Mouse (Mus musculus) midbrain, embryonic 12.5 days (tissue): ENCODE measurements around the gene Gpr83. TPM values are rescaled to one million over a fixed set of nuclear protein-coding genes. Genes with fewer than 3 reads are reported as not detected.

Source experiments
- ATAC-seq: fragments of 200-750 bp; cut with Nextera tagmentation; 2 replicates; pipeline ENCODE4 v1.8.0; 2017; ENCODE audit warnings: low read depth, moderate TSS enrichment, moderate library complexity; ENCODE audit not compliant: low FRiP score
- H3K27ac ChIP-seq: fragments of 300-500 bp; sonication (generic); replicated peaks from 2 replicates; pipeline ENCODE4 v1.5.1; 2016; ENCODE audit warnings: mild to moderate bottlenecking
- H3K27me3 ChIP-seq: fragments of 300-500 bp; sonication (generic); 2 replicates; pipeline ENCODE4 v1.6.1; 2016; ENCODE audit warnings: mild to moderate bottlenecking
- H3K36me3 ChIP-seq: fragments of 300-500 bp; sonication (generic); 2 replicates; pipeline ENCODE4 v1.6.1; 2016
- H3K4me1 ChIP-seq: fragments of 300-500 bp; sonication (generic); 2 replicates; pipeline ENCODE4 v1.6.1; 2016
- H3K4me2 ChIP-seq: fragments of 300-500 bp; sonication (generic); replicated peaks from 2 replicates; pipeline ENCODE4 v1.6.1; 2016; ENCODE audit warnings: mild to moderate bottlenecking, moderate library complexity
- H3K4me3 ChIP-seq: fragments of 300-500 bp; sonication (generic); 2 replicates; pipeline ENCODE4 v1.5.1; 2016; ENCODE audit warnings: mild to moderate bottlenecking
- H3K9ac ChIP-seq: fragments of 300-500 bp; sonication (generic); replicated peaks from 2 replicates; pipeline ENCODE4 v1.6.1; 2016; ENCODE audit warnings: mild to moderate bottlenecking, moderate library complexity
- H3K9me3 ChIP-seq: fragments of 300-500 bp; sonication (generic); 2 replicates; pipeline ENCODE4 v1.6.1; 2016; ENCODE audit warnings: mild to moderate bottlenecking
- WGBS: fragments of 180-500 bp; shearing (Covaris S2); methylation state at CpG from one replicate; pipeline ENCODE4 v1.1.7; 2016; 5-methylcytosine and 5-hydroxymethylcytosine counted together
- polyA plus RNA-seq: library from polyadenylated mRNA; unstranded; fragments of >200 nt; fragmentation: Nextera tagmentation; extraction: Ambion mirVana; gene quantifications from 2 replicates; pipeline ENCODE4 v1.2.1, GENCODE M21; 2016

Gpr83 gene
- 0.71 and 1.5 TPM in 2 replicates for polyA plus RNA-seq

DNA sequence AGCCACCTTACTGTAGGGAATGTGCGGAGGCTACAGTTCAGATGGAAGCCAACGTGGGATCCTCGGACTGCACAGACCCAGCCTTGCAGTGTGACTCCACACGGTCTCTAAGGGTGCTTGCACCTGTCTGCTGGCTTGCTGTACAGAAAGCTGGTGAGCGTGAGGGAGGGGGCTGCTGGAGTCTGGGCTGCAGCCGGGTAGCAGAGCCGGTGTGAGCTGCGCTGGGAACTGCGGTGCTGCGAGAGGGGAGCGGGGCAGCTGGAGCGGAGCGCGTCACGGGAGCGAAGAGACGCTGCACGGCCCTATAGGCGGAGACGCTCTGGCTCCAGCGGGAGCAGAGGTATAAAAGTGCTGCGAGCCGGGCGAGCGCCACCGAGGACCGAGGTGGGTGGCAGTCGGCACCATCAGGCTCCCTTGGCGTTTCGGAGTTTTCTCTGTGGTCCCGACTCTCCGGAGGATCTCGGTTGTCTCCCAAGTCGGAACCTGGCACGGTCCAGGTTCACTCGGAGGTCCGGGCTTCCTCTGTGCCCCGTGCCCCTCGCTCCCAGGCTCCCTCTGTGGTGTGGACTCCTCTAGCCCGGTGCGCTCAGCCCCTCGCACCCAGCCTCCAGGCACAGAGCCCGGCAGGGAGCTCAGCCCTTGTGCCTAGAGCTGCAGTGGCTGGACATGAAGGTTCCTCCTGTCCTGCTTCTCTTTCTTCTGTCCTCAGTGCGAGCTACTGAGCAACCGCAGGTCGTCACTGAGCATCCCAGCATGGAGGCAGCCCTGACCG is at the start of gene Gpr83:
Gene Gpr83, plus strand, starts transcription at position 343 of the 772 bp plus-strand sequence.
- Histone ChIP-seq H3K9me3 (no peaks in the 10 kb centered on the region), H3K4me2 (peak within 1 kb of the TSS; percentile 96), H3K4me3 (peak within 1 kb of the TSS; percentile 52), H3K27me3 (peaks cover 48% of the 10 kb centered on the region), H3K9ac (peak within 1 kb of the TSS; percentile 58), H3K36me3 (no peaks in the 10 kb centered on the region), H3K27ac (no peak within 1 kb of the TSS), H3K4me1 (peaks cover 10% of the 10 kb centered on the region)
- ATAC-seq, result peak; percentile 93
- 2% methylated on average over 46 of the region's 47 CpGs for WGBS

DNA sequence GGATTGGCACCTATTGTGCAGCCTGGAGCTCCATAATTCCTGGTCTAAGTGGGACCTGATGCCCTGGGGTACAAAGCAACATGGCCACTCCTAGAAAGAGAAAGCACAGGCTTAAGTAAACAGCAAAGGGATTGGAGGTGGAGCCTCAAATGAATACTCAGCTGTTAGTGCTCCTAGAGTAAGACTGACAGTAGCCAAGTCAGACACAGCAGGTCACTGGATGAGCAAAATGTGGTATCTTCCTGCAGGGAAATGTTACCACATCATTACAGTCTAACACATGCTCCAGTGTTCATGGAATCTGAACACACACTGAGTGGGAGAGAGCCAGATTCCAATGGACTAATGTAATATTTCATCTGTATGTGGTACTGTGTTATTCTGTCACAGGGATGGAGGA is 38.6 kb upstream of the Gpr83 start:
- no peaks in the 10 kb centered on the region for H3K9me3 ChIP-seq
- no peak overlapping the region for H3K27ac ChIP-seq
- no peak overlapping the region for H3K4me2 ChIP-seq
- peaks cover 72% of the 10 kb centered on the region for H3K36me3 ChIP-seq
- H3K4me3 ChIP-seq, result no peak overlapping the region
- ATAC-seq, result no peak
- no peak overlapping the region for H3K9ac ChIP-seq
- no peaks in the 10 kb centered on the region for H3K27me3 ChIP-seq
- H3K4me1 ChIP-seq, result no peaks in the 10 kb centered on the region

DNA sequence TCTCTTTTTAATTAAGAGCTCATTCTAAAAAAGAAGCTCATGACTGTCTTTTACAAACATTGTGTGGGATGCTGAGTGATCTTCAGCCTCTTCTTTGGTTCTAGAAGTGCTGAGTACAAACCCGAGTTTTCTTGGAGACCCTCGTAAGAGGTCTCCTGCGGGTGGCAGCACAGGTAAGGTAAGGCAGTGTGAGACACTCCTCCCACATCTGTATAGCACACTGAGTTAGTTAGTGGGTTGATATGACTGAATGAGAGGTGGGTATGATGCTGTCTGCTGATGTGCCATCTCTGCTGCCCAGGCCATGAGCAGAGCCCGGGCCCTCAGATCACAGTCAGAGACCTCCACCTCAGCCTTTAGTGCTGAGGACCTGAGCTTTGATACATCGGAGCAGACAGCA is 35.2 kb upstream of the Gpr83 start:
- no peaks in the 10 kb centered on the region for H3K4me1 ChIP-seq
- no peaks in the 10 kb centered on the region for H3K27me3 ChIP-seq
- peaks cover 65% of the 10 kb centered on the region for H3K36me3 ChIP-seq
- no peak for ATAC-seq
- H3K9me3 ChIP-seq, result no peaks in the 10 kb centered on the region
- no peak overlapping the region for H3K4me3 ChIP-seq
- H3K4me2 ChIP-seq, result no peak overlapping the region
- 88% methylated on average over 5 of the region's 5 CpGs for WGBS
- H3K9ac ChIP-seq, result no peak overlapping the region
- H3K27ac ChIP-seq, result no peak overlapping the region

DNA sequence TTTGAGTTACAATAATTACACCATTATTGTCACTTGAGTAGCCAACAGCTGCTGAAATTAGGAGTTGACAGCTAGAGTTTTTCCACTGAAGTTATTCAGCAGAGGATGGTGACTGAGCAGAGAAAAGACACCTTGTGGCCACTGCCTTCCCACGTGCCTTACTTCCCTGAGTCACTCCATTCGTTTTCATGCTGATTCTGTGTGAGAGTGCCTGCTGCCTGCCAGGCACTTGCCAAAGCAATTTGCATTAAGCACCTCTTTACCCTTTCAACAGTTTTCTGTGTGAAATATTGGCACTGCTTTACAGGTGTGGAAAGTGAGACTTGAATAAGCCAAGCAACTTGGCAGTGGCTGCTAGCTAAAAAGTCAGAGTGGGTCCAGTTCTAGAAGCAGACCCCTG is 32.1 kb upstream of the Gpr83 start:
- peaks cover 62% of the 10 kb centered on the region for H3K36me3 ChIP-seq
- no peak overlapping the region for H3K4me2 ChIP-seq
- H3K4me3 ChIP-seq, result no peak overlapping the region
- H3K27me3 ChIP-seq, result no peaks in the 10 kb centered on the region
- 84% methylated on average over 2 of the region's 2 CpGs for WGBS
- no peaks in the 10 kb centered on the region for H3K4me1 ChIP-seq
- no peak overlapping the region for H3K27ac ChIP-seq
- H3K9me3 ChIP-seq, result no peaks in the 10 kb centered on the region
- H3K9ac ChIP-seq, result no peak overlapping the region
- no peak for ATAC-seq

DNA sequence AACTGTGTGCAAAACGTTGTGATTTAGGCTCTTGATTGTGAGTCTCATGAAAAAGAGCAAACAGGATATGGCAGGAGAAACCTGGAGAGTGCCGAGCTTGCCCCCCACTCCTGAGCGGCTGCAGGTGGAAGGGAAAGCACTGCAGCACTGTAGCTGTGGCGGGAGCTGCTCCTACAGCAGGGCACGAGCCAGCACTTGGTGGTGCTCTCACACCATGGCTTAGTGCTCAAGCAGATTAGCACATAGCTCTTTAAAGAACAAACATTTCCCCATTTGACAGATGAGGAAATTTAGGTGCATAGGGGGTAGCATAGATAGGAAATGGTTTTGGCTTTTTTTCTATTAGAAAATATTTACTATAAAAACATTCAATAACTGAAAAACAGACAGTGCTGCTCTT is 28.0 kb upstream of the Gpr83 start:
- H3K27me3 ChIP-seq, result no peaks in the 10 kb centered on the region
- no peak overlapping the region for H3K4me2 ChIP-seq
- ATAC-seq, result no peak
- H3K4me1 ChIP-seq, result no peaks in the 10 kb centered on the region
- peaks cover 69% of the 10 kb centered on the region for H3K36me3 ChIP-seq
- H3K4me3 ChIP-seq, result no peak overlapping the region
- no peak overlapping the region for H3K27ac ChIP-seq
- H3K9me3 ChIP-seq, result no peaks in the 10 kb centered on the region
- H3K9ac ChIP-seq, result no peak overlapping the region
- 86% methylated on average over 5 of the region's 5 CpGs for WGBS

DNA sequence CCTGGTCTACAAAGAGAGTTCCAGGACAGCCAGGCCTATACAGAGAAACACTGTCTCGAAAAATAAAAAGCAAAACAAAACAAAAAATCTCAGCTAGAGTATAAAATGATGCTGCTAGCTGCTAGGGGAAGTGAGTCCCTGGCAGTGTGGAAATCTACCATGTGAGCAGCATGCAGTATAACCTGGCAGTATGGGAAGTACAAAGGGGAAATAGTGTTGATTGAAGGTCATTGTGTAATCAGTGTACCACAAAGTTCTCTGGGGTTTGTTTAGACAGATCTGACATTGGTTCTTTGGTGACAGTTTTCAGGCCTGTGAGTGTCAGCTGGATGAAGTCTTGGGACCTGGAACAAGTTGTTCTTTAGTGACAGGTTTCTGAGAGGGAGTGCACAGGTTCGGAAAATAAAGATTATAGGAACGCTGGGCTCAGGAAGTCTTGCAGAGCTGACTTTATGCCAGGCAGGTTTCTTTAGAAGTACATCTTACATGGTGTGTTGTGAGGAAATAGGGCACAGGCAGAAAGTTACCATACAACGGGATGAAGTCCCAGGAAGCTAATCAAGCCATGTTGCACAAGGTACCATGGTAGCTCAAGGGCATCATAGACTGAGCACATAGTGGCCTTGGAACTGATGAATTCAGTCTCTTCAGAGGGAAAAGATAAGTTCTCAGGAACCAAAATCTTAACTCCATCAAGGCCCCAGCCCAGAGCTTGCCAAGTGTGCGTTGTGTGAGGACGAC is 24.5 kb upstream of the Gpr83 start:
- peaks cover 3% of the 10 kb centered on the region; the same call in 1 of the 2 replicates for H3K4me1 ChIP-seq
- H3K27me3 ChIP-seq, result no peaks in the 10 kb centered on the region
- no peak overlapping the region for H3K4me3 ChIP-seq
- no peak overlapping the region for H3K4me2 ChIP-seq
- no peak for ATAC-seq
- H3K27ac ChIP-seq, result no peak overlapping the region
- no peak overlapping the region for H3K9ac ChIP-seq
- H3K9me3 ChIP-seq, result no peaks in the 10 kb centered on the region
- WGBS, result 94% methylated on average over 6 of the region's 6 CpGs
- peaks cover 47% of the 10 kb centered on the region for H3K36me3 ChIP-seq

DNA sequence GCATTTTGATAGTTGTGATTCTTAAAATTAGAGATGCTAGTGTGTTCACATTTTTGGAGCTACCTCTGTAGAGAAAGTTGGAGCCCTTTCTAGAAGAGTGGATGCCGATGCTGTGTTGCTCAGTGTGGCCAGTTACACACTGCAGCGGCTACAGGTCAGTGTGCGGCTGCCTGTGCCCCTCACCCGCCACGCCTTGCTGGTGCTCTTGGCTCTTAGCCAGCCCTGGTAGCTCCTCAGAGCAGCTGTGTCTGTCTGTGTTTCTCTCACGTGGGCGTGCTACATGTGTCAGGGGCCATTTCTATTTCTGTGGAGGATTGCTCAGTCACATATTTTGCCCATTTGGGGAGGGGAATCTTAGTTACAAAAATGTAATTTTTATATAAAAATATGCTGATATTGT is 20.5 kb upstream of the Gpr83 start:
- H3K36me3 ChIP-seq, result peaks cover 20% of the 10 kb centered on the region
- no peak overlapping the region for H3K27ac ChIP-seq
- 0 out of 2 replicates have a peak, but pooled peaks have one; percentile 34 for ATAC-seq
- no peak overlapping the region for H3K9ac ChIP-seq
- peaks cover 3% of the 10 kb centered on the region; the same call in 1 of the 2 replicates for H3K4me1 ChIP-seq
- H3K27me3 ChIP-seq, result no peaks in the 10 kb centered on the region
- no peak overlapping the region for H3K4me2 ChIP-seq
- WGBS, result 64% methylated on average over 7 of the region's 7 CpGs
- H3K9me3 ChIP-seq, result no peaks in the 10 kb centered on the region
- H3K4me3 ChIP-seq, result no peak overlapping the region

DNA sequence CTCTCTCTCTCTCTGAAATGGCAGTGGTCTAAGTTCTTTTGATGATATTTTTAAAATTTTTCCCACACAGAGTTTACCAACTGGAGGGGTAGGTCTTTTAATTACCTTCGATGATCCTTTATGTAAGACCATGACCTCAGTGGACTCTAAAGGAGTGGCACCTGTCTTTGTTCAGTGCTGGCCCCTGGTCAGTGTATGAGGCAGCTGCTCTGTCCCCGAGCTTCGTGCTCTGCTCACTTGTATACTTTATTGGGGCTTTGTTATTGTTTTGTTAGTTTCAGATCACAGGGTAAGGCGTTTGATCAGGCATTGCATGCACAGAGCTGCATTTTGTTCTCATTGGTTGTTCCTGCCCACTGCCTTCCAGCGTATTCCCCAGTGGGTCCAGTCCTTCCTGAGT is 20.0 kb upstream of the Gpr83 start:
- H3K27me3 ChIP-seq, result no peaks in the 10 kb centered on the region
- peaks cover 16% of the 10 kb centered on the region for H3K36me3 ChIP-seq
- peaks cover 3% of the 10 kb centered on the region; the same call in 1 of the 2 replicates for H3K4me1 ChIP-seq
- no peak overlapping the region for H3K9ac ChIP-seq
- no peak for ATAC-seq
- H3K9me3 ChIP-seq, result no peaks in the 10 kb centered on the region
- H3K4me3 ChIP-seq, result no peak overlapping the region
- no peak overlapping the region for H3K27ac ChIP-seq
- no peak overlapping the region for H3K4me2 ChIP-seq
- 83% methylated on average over 5 of the region's 5 CpGs for WGBS

DNA sequence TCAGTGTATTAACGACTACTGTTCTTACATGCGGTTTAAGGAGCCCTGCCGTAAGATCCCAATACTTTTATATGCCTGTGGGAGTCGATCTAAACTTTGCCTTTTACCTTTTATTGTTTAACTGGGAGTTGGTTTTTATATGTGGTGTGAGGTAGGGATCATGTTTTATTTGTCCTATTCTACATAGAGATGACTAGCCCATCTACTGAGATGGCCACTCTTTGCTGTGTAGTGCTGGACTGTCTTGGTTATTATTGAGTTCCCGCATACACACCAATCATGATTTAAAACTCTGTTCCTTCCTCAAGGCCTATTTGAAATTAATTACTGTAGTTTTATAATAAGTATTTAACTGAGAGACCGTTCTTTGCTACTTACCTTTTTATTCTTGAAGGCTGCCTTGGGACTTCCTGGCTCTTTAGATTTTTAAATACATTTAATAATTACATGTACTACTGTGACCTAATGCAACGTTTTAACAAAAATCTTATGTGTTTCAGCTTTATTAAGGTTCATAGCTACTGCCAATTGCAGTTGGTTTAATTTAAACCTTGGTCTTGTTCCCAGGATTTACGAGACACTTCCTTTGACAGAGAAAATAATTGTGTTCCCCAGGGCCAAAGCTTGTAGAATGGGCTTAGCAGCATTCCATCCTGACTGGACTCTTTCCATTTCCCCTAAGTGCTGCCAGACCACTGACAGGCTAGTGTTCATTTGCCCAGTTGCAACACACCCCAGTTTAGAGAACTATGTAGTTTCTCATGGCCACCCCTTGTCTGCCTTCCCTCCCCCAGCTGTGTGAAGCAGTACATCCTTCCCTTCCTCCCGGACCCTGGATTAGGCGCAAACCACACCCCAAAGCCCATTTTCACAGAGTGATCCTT is 17.9 kb upstream of the Gpr83 start:
- Histone ChIP-seq H3K27me3 (no peaks in the 10 kb centered on the region), H3K36me3 (no peaks in the 10 kb centered on the region), H3K4me1 (peaks cover 3% of the 10 kb centered on the region; the same call in 1 of the 2 replicates), H3K9me3 (no peaks in the 10 kb centered on the region), H3K9ac (no peak overlapping the region), H3K27ac (no peak overlapping the region), H3K4me3 (no peak overlapping the region), H3K4me2 (no peak overlapping the region)
- ATAC-seq, result no peak
- WGBS, result 85% methylated on average over 10 of the region's 10 CpGs

DNA sequence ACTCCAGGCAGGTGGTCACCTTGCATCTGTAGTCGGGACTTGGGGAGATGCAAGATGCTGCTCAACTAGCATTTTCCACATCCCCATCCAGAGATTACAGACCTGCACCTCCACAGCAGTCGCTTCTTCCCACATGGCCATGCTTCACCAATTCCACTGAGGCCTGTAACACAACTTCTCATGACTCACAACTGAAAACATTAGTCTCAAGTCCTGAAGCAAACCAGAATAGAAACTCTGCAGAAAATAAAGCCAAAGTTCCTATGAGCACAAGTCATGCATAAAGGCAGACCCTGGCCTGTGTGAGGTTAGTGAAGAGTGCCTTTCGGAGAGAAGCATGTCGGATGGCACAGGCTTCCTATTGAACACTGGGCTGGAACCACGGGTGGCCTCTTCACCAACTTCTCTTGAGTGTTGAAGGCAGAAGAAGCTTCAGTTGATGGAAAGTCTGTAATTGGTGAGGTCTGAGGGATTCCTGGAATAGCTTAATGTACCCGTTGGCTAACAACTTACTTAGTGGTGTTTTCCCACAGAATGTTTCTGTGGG is 16.6 kb upstream of the Gpr83 start:
- Histone ChIP-seq H3K27ac (no peak overlapping the region), H3K4me2 (no peak overlapping the region), H3K27me3 (no peaks in the 10 kb centered on the region), H3K9ac (no peak overlapping the region), H3K9me3 (no peaks in the 10 kb centered on the region), H3K4me1 (peaks cover 3% of the 10 kb centered on the region; the same call in 1 of the 2 replicates), H3K4me3 (no peak overlapping the region), H3K36me3 (no peaks in the 10 kb centered on the region)
- 94% methylated on average over 6 of the region's 6 CpGs for WGBS
- no peak for ATAC-seq

DNA sequence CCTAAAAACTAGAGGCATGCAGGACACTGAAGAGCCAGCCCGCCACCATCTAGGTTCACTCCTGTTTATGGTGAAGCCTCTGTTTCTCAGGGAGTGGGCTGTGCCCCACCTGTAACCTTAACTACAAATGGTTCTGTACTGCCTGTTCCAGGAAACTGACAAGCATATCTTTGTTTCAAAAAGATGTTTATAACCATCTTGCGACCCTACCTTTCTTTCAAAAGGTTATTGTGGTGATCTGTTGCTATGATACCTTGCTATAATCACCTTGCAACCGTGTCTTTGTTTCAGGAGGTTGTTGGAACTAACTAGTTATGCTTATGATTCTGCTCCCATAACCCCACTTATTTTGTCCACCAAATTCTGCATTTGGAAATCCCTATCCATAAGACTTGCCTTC is 16.1 kb upstream of the Gpr83 start:
- Histone ChIP-seq H3K4me3 (no peak overlapping the region), H3K4me2 (no peak overlapping the region), H3K36me3 (no peaks in the 10 kb centered on the region), H3K4me1 (peaks cover 3% of the 10 kb centered on the region; the same call in 1 of the 2 replicates), H3K27me3 (no peaks in the 10 kb centered on the region), H3K9ac (no peak overlapping the region), H3K27ac (no peak overlapping the region), H3K9me3 (no peaks in the 10 kb centered on the region)
- WGBS, result 96% methylated on average over 3 of the region's 3 CpGs
- ATAC-seq, result no peak
